8 mouse cellular contexts compared by ENCODE assay signal in genomic region chr17:56609452-56610171, GRCm38 (mm10). TPM values are rescaled to one million over a fixed set of nuclear protein-coding genes. Genes with fewer than 3 reads are reported as not detected.
DNase-seq lines count a peak whose midpoint lies in the region; ATAC-seq and TF ChIP-seq lines count a peak whose summit lies in the region.

TSS of gene 2410015M20Rik (minus strand) at chr17:56609771.

- H3K9me3 ChIP-seq in heart, embryonic 12.5 days (replicated peaks): no peaks in the 10 kb centered on the region
- no peaks in the 10 kb centered on the region for H3K9me3 ChIP-seq in kidney, postnatal 0 days (replicated peaks; ENCODE audit: low read length)
- H3K9me3 ChIP-seq in liver, embryonic 11.5 days (ENCODE audit: control insufficient read depth, low read length): no peaks in the 10 kb centered on the region
- no peaks in the 10 kb centered on the region for H3K9me3 ChIP-seq in stomach, embryonic 14.5 days (ENCODE audit: control insufficient read depth, low read depth, low read length)

- DNase-seq in CD4-positive helper T cell, adult 2 months (ENCODE audit: low read depth, low spot score): peak; percentile 96
- DNase-seq in brain, embryonic 18.5 days (ENCODE audit: low read depth, low spot score): peak; percentile 95
- peak; percentile 100 for DNase-seq in kidney, postnatal 0 days (ENCODE audit: low spot score)
- DNase-seq in liver, embryonic 11.5 days (ENCODE audit: low spot score): peak; percentile 92
- DNase-seq in naive thymus-derived CD4-positive, alpha-beta T cell, adult 2 months (ENCODE audit: low read depth): peak; percentile 95

- peaks cover 38% of the 10 kb centered on the region for H3K36me3 ChIP-seq in heart, embryonic 12.5 days
- H3K36me3 ChIP-seq in kidney, postnatal 0 days (ENCODE audit: insufficient read depth, low read length): peaks cover 25% of the 10 kb centered on the region
- peaks cover 33% of the 10 kb centered on the region for H3K36me3 ChIP-seq in liver, embryonic 11.5 days (ENCODE audit: control insufficient read depth, insufficient read depth, low read length)
- peaks cover 37% of the 10 kb centered on the region for H3K36me3 ChIP-seq in stomach, embryonic 14.5 days (ENCODE audit: control insufficient read depth, insufficient read depth, low read length)

- peak; percentile 80 for TF ChIP-seq CTCF in kidney, postnatal 0 days (IDR thresholded peaks at IDR 0.05; ENCODE audit: low read depth)

- H3K27ac ChIP-seq in heart, embryonic 12.5 days (ENCODE audit: poor library complexity, severe bottlenecking): peak within 1 kb of the TSS; percentile 80
- H3K27ac ChIP-seq in kidney, postnatal 0 days: peak within 1 kb of the TSS; percentile 87
- peak within 1 kb of the TSS; percentile 88 for H3K27ac ChIP-seq in liver, embryonic 11.5 days (ENCODE audit: low read depth, low read length)
- H3K27ac ChIP-seq in stomach, embryonic 14.5 days (ENCODE audit: low read length): peak within 1 kb of the TSS; percentile 72

- H3K27me3 ChIP-seq in heart, embryonic 12.5 days (replicated peaks): no peaks in the 10 kb centered on the region
- H3K27me3 ChIP-seq in kidney, postnatal 0 days (ENCODE audit: insufficient read depth, low read length): no peaks in the 10 kb centered on the region
- H3K27me3 ChIP-seq in liver, embryonic 11.5 days (replicated peaks; ENCODE audit: control insufficient read depth, insufficient read depth, low read length): no peaks in the 10 kb centered on the region
- no peaks in the 10 kb centered on the region for H3K27me3 ChIP-seq in stomach, embryonic 14.5 days (ENCODE audit: control insufficient read depth, insufficient read depth, low read length)

- WGBS in heart, embryonic 12.5 days: under 1% methylated on average over 44 of the region's 44 CpGs
- WGBS in kidney, postnatal 0 days: under 1% methylated on average over 44 of the region's 44 CpGs
- WGBS in liver, embryonic 11.5 days: under 1% methylated on average over 44 of the region's 44 CpGs
- WGBS in stomach, embryonic 14.5 days: under 1% methylated on average over 44 of the region's 44 CpGs

- H3K4me1 ChIP-seq in heart, embryonic 12.5 days (replicated peaks): peaks cover 40% of the 10 kb centered on the region
- peaks cover 16% of the 10 kb centered on the region for H3K4me1 ChIP-seq in kidney, postnatal 0 days (replicated peaks; ENCODE audit: insufficient read depth, low read length)
- peaks cover 30% of the 10 kb centered on the region for H3K4me1 ChIP-seq in liver, embryonic 11.5 days (replicated peaks; ENCODE audit: control insufficient read depth, insufficient read depth, low read length)
- H3K4me1 ChIP-seq in stomach, embryonic 14.5 days (ENCODE audit: control insufficient read depth, insufficient read depth, low read length): peaks cover 17% of the 10 kb centered on the region; the same call in 1 of the 2 replicates

- H3K4me2 ChIP-seq in heart, embryonic 12.5 days: peak within 1 kb of the TSS; percentile 90
- peak within 1 kb of the TSS; percentile 82 for H3K4me2 ChIP-seq in kidney, postnatal 0 days (ENCODE audit: low read length)
- peak within 1 kb of the TSS; percentile 81 for H3K4me2 ChIP-seq in liver, embryonic 11.5 days
- peak within 1 kb of the TSS; percentile 63 for H3K4me2 ChIP-seq in stomach, embryonic 14.5 days (replicated peaks; ENCODE audit: low read depth, low read length)

- peak within 1 kb of the TSS; percentile 93 for H3K9ac ChIP-seq in heart, embryonic 12.5 days
- H3K9ac ChIP-seq in kidney, postnatal 0 days (ENCODE audit: low read depth, low read length): peak within 1 kb of the TSS; percentile 84
- peak within 1 kb of the TSS; percentile 88 for H3K9ac ChIP-seq in liver, embryonic 11.5 days (ENCODE audit: low read depth, low read length)
- peak within 1 kb of the TSS; percentile 72 for H3K9ac ChIP-seq in stomach, embryonic 14.5 days (replicated peaks; ENCODE audit: low read depth, low read length)

- peak within 1 kb of the TSS; percentile 69 for H3K4me3 ChIP-seq in heart, embryonic 12.5 days
- H3K4me3 ChIP-seq in kidney, postnatal 0 days (replicated peaks; ENCODE audit: low read depth, low read length): peak within 1 kb of the TSS; percentile 64
- H3K4me3 ChIP-seq in liver, embryonic 11.5 days (ENCODE audit: low read depth, low read length): peak within 1 kb of the TSS; percentile 77
- H3K4me3 ChIP-seq in stomach, embryonic 14.5 days (ENCODE audit: low read depth, low read length): peak within 1 kb of the TSS; percentile 65

- peak; percentile 84 for ATAC-seq in erythroid progenitor cell, adult 5-6 weeks (replicated peaks; ENCODE audit: low FRiP score, poor library complexity, severe bottlenecking)
- ATAC-seq in heart, embryonic 12.5 days (ENCODE audit: insufficient number of reproducible peaks, low FRiP score): peak; percentile 86
- ATAC-seq in kidney, postnatal 0 days (replicated peaks; ENCODE audit: low FRiP score, low read depth): peak; percentile 81
- ATAC-seq in liver, embryonic 11.5 days (replicated peaks; ENCODE audit: low FRiP score): peak; percentile 79
- peak; percentile 87 for ATAC-seq in stomach, embryonic 14.5 days (ENCODE audit: insufficient number of reproducible peaks, insufficient read depth, low FRiP score, low read depth)

RNA-seq across cellular contexts. Expression of gene 2410015M20Rik, which starts in this region (rescaled TPM):
- total RNA-seq in erythroid progenitor cell, adult 5-6 weeks (2015; ENCODE audit: low replicate concordance): 21.8 and 29.9 TPM in 2 replicates
- total RNA-seq in erythroid progenitor cell, adult 5-6 weeks (2017; ENCODE audit: low replicate concordance): 20.7 and 33.0 TPM in 2 replicates
- 253 and 282 TPM in 2 replicates for polyA plus RNA-seq in heart, embryonic 12.5 days (2016; fragmentation: Nextera tagmentation; extraction: Ambion mirVana)
- 395 and 467 TPM in 2 replicates for polyA plus RNA-seq in kidney, postnatal 0 days (2015; fragmentation: Nextera tagmentation; extraction: Ambion mirVana)
- 236 and 248 TPM in 2 replicates for polyA plus RNA-seq in liver, embryonic 11.5 days (2014; fragmentation: Nextera tagmentation; extraction: Ambion mirVana)
- polyA plus RNA-seq in stomach, embryonic 14.5 days (2014; fragmentation: Nextera tagmentation; extraction: Ambion mirVana): 259 and 261 TPM in 2 replicates

Comparison
In these comparisons a context has a peak if more than half of its experiments do, and no peak if none do; other contexts are left out.
1. Peak in every context shown above with its lines: DNase-seq, ATAC-seq, H3K4me3 ChIP-seq and H3K27ac ChIP-seq.